Mouse (Mus musculus): ENCODE measurements around the gene Fgd6. TPM values are rescaled to one million over a fixed set of nuclear protein-coding genes. Genes with fewer than 3 reads are reported as not detected.

Fgd6 gene
- total and polyA plus RNA-seq, 2 experiments from 2014 or later: 1.4 to 3.1 TPM

DNA sequence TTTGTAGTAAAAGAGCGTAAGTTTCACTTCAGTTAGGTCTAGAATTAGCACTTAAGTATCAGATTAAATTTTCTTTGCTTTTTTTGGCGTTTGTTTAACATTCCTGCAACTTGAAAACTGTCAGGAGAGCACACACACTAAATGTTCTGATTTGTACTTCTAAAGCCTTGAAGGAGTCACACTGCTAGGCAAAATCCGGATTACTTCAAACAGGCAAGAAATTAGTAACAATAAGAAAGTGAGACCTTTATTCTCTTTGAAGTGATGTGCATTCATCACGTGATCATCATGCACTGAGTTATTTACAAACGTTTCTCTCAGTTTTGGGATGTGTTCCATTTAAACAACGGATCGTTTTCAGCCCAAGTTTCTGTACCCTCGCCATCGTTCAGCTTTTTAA, 1.4 kb downstream of the Fgd6 start:
- WGBS: 24% methylated on average over 9 of the region's 9 CpGs
- peak overlapping the region; percentile 93 for H3K4me3 ChIP-seq (ENCODE audit: low read depth, low read length)
- no peak for DNase-seq (ENCODE audit: low spot score)

DNA sequence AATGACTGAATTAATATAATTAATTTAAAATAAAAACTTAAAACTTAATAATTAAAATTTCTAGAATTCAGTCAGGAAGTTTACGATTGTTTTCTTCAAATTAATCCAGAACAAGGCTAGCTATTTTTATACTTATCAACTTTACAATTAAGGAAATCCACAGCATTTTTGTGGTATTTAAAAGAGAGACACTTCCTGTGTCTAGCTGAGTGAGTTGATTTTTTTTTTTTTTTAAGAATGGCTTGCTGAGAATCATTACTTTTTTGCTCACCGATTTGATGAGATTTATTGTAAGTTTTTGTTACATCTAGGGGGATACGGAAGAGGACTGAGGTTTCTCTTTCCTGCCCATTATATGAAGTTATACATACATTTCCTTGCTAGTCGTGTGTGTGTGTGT, 1.8 kb downstream of the Fgd6 start:
- ATAC-seq (ENCODE audit: low FRiP score) (no peak), DNase-seq (ENCODE audit: low spot score) (no peak)
- H3K4me3 ChIP-seq (ENCODE audit: low read depth, low read length): peak overlapping the region; percentile 93; the same call in 1 of the 2 replicates
- TF ChIP-seq CTCF (IDR thresholded peaks at IDR 0.05): no peak
- H3K9me3 ChIP-seq (ENCODE audit: low read length): no peaks in the 10 kb centered on the region
- no peaks in the 10 kb centered on the region for H3K4me1 ChIP-seq (ENCODE audit: insufficient read depth, low read length)
- 69% methylated on average over 4 of the region's 4 CpGs for WGBS
- no peak overlapping the region for H3K4me2 ChIP-seq (ENCODE audit: low read depth, low read length, poor library complexity, severe bottlenecking)
- H3K36me3 ChIP-seq (ENCODE audit: insufficient read depth, low read length): no peaks in the 10 kb centered on the region
- H3K27ac ChIP-seq (ENCODE audit: low read depth, low read length): no peak overlapping the region
- no peaks in the 10 kb centered on the region for H3K27me3 ChIP-seq (ENCODE audit: insufficient read depth, low read length)
- H3K9ac ChIP-seq (replicated peaks; ENCODE audit: low read length, poor library complexity, severe bottlenecking): no peak overlapping the region

More for the DNA sequence above, 1.4 kb downstream of the Fgd6 start:
- H3K4me1 ChIP-seq (ENCODE audit: insufficient read depth, low read length): no peaks in the 10 kb centered on the region
- no peak for ATAC-seq (ENCODE audit: low FRiP score)
- no peaks in the 10 kb centered on the region for H3K27me3 ChIP-seq (ENCODE audit: insufficient read depth, low read length)
- no peaks in the 10 kb centered on the region for H3K9me3 ChIP-seq (ENCODE audit: low read length)
- peak overlapping the region; percentile 92 for H3K4me2 ChIP-seq (ENCODE audit: low read depth, low read length, poor library complexity, severe bottlenecking)
- H3K36me3 ChIP-seq (ENCODE audit: insufficient read depth, low read length): no peaks in the 10 kb centered on the region
- TF ChIP-seq CTCF (IDR thresholded peaks at IDR 0.05): no peak
- H3K9ac ChIP-seq (replicated peaks; ENCODE audit: low read length, poor library complexity, severe bottlenecking): no peak overlapping the region
- H3K27ac ChIP-seq (ENCODE audit: low read depth, low read length): no peak overlapping the region

DNA sequence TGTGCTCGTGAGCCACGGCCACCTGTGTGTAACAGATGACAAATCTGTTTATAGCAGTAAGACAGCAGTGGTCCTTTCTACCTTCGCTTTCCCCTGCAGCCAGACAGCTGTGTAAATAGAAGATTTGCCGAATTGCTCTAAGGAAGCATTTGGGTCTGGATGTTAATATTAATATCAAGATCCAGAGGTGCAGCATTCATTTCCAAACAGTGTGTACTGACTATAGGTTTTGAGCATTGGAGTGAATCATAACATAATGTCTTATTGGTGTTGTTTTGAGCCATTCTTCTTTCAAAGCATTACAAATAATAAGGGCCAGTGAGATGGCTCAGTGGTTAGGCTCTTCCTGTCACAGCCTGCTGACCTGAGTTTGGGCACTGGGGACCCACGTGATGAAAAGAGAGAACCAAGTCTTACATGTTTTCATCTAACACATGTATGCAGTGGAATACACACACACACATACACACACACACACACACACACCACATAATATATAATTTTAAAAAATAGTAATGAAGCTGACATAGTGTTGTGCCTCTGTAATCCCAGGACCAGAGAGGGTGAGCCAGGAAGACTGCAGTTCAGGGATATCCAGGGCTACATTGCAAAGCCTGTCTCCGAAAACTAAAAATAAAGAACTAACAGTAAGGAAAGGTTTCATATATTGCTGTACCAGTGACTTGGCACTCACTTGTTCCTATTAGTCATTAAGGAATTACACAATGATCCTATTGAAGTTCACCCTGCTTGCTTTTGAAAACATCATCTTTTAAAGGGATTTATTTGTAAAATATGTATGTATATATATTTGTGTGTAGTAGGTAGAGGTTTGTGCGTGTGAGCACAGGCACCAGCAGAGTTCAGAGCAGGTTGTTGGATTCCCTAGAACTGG, 2.8 kb downstream of the Fgd6 start:
- Histone ChIP-seq H3K4me3 (ENCODE audit: low read depth, low read length) (no peak overlapping the region), H3K9ac (replicated peaks; ENCODE audit: low read length, poor library complexity, severe bottlenecking) (no peak overlapping the region), H3K27me3 (ENCODE audit: insufficient read depth, low read length) (no peaks in the 10 kb centered on the region), H3K36me3 (ENCODE audit: insufficient read depth, low read length) (no peaks in the 10 kb centered on the region), H3K9me3 (ENCODE audit: low read length) (no peaks in the 10 kb centered on the region), H3K4me1 (ENCODE audit: insufficient read depth, low read length) (no peaks in the 10 kb centered on the region), H3K4me2 (ENCODE audit: low read depth, low read length, poor library complexity, severe bottlenecking) (no peak overlapping the region; the same call in 1 of the 2 replicates), H3K27ac (ENCODE audit: low read depth, low read length) (no peak overlapping the region)
- DNase-seq (ENCODE audit: low spot score) (no peak), ATAC-seq (ENCODE audit: low FRiP score) (no peak)
- WGBS: 65% methylated on average over 7 of the region's 7 CpGs
- TF ChIP-seq CTCF (IDR thresholded peaks at IDR 0.05): no peak

DNA sequence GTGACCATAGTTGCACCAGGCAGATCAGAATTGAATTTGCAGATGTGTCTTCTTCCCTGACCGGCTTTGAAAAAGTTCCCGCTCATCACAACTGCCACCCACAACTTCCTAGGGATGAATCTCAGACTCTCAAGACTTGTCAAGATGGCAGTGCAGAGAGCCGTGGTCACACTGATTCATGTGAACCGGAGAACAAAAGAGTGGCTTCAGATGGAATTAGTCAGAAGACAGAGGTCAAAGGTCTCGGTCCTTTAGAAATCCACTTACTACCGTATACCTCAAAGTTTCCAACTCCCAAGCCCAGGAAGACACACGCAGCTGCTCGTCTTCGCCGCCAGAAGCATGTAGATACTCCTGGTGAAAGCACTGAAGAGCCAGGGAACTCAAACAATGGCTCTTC, 8.1 kb downstream of the Fgd6 start:
- no peak for DNase-seq (ENCODE audit: low spot score)
- Histone ChIP-seq H3K9me3 (ENCODE audit: low read length) (no peaks in the 10 kb centered on the region), H3K27ac (ENCODE audit: low read depth, low read length) (no peak overlapping the region), H3K27me3 (ENCODE audit: insufficient read depth, low read length) (no peaks in the 10 kb centered on the region), H3K4me1 (ENCODE audit: insufficient read depth, low read length) (no peaks in the 10 kb centered on the region), H3K36me3 (ENCODE audit: insufficient read depth, low read length) (no peaks in the 10 kb centered on the region), H3K9ac (replicated peaks; ENCODE audit: low read length, poor library complexity, severe bottlenecking) (no peak overlapping the region), H3K4me2 (ENCODE audit: low read depth, low read length, poor library complexity, severe bottlenecking) (no peak overlapping the region), H3K4me3 (ENCODE audit: low read depth, low read length) (no peak overlapping the region)
- no peak for ATAC-seq (ENCODE audit: low FRiP score)
- WGBS: 33% methylated on average over 10 of the region's 10 CpGs
- TF ChIP-seq CTCF (IDR thresholded peaks at IDR 0.05): no peak

DNA sequence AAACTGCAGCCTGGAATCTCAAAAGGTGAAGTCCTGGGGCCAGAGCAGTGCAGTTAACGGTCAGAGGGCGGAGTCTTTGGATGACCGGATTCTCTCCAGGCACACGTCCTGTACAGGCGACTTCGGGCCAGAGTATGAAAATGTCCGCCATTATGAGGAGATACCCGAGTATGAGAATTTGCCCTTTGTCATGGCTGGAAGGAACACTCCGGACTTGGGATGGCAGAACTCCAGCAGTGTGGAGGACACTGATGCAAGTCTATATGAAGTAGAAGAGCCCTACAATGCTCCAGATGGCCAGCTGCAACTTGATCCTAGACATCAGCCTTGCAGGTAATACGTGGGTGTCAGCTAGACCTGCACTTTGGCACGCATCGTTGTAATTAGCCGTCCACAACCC, 9.5 kb downstream of the Fgd6 start:
- no peaks in the 10 kb centered on the region for H3K27me3 ChIP-seq (ENCODE audit: insufficient read depth, low read length)
- DNase-seq (ENCODE audit: low spot score) (no peak), ATAC-seq (ENCODE audit: low FRiP score) (no peak)
- no peak overlapping the region for H3K4me2 ChIP-seq (ENCODE audit: low read depth, low read length, poor library complexity, severe bottlenecking)
- H3K4me3 ChIP-seq (ENCODE audit: low read depth, low read length): no peak overlapping the region
- H3K9ac ChIP-seq (replicated peaks; ENCODE audit: low read length, poor library complexity, severe bottlenecking): no peak overlapping the region
- 95% methylated on average over 13 of the region's 13 CpGs for WGBS
- H3K36me3 ChIP-seq (ENCODE audit: insufficient read depth, low read length): no peaks in the 10 kb centered on the region
- no peaks in the 10 kb centered on the region for H3K4me1 ChIP-seq (ENCODE audit: insufficient read depth, low read length)
- H3K9me3 ChIP-seq (ENCODE audit: low read length): no peaks in the 10 kb centered on the region
- no peak for TF ChIP-seq CTCF (IDR thresholded peaks at IDR 0.05)
- no peak overlapping the region for H3K27ac ChIP-seq (ENCODE audit: low read depth, low read length)

DNA sequence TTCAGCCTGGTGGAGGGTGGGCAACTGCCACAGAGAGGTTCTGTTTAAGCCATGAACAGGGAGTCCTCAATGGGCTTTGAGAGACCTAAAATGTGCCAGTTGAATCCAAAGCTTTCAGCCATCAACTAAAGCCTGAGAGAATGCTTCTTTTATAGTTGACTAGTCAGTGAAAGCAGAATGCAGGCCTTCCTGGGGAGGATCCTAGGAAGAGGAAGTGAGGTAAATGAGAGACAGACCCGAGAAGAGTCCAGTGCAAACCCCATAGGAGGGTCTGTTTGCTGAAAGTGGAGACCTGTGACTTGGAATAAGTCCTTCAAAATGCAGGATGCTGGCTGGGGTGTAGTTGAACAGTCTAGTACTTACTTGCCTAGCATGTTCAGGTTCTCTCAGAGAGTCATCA, 11.2 kb downstream of the Fgd6 start:
- Histone ChIP-seq H3K4me1 (ENCODE audit: insufficient read depth, low read length) (no peaks in the 10 kb centered on the region), H3K9ac (replicated peaks; ENCODE audit: low read length, poor library complexity, severe bottlenecking) (no peak overlapping the region), H3K27ac (ENCODE audit: low read depth, low read length) (no peak overlapping the region), H3K9me3 (ENCODE audit: low read length) (no peaks in the 10 kb centered on the region), H3K27me3 (ENCODE audit: insufficient read depth, low read length) (no peaks in the 10 kb centered on the region), H3K4me2 (ENCODE audit: low read depth, low read length, poor library complexity, severe bottlenecking) (no peak overlapping the region), H3K36me3 (ENCODE audit: insufficient read depth, low read length) (no peaks in the 10 kb centered on the region), H3K4me3 (ENCODE audit: low read depth, low read length) (no peak overlapping the region)
- 63% methylated on average over 1 of the region's 1 CpGs for WGBS
- no peak for TF ChIP-seq CTCF (IDR thresholded peaks at IDR 0.05)
- DNase-seq (ENCODE audit: low spot score): no peak
- ATAC-seq (ENCODE audit: low FRiP score): no peak
